Mouse (Mus musculus): ENCODE data around the gene Sdk2.

DNA sequence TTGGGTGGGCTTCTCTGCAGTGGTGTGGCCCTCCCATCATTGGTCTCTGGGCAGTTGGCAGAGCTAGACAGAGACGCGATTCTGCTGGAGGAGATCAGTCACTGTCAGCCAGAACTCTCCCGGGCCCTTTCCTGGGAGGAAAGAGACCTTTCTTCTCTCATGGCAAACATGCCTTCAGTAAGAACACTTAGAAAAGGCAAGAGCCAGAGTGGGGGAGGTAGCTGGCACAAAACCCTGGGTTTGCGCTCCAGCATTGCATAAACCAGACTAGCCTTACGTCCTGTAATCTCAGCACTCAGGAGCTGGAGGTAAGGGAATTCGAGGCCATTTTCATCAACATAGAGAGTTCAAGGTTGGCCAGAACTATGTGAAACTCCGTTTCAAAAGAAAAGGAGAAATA lies 306.4 kb downstream of the Sdk2 start:
- TF ChIP-seq CTCF (IDR thresholded peaks at IDR 0.05; ENCODE audit: extremely low read depth, insufficient read depth, insufficient read length, insufficient replicate concordance), result no peak
- TF ChIP-seq POLR2A (IDR thresholded peaks at IDR 0.05; ENCODE audit: low read depth, low read length), result no peak
